Mouse (Mus musculus) C2C12 (cell line): Measurements from ENCODE around the gene Pou2f3. TPM values are rescaled to one million over a fixed set of nuclear protein-coding genes. Genes with fewer than 3 reads are reported as not detected.
A peak's percentile ranks its signal among the peaks of the same experiment; 100 is the strongest.

Source experiments
- H3K27me3 ChIP-seq: one replicate; pipeline ENCODE4 v1.6.1; 2011; ENCODE audit not compliant: control insufficient read depth, insufficient read depth, insufficient read length
- H3K36me3 ChIP-seq: one replicate; pipeline ENCODE4 v1.6.1; 2011; ENCODE audit not compliant: control insufficient read depth, insufficient read depth
- H3K4me3 ChIP-seq: one replicate; pipeline ENCODE4 v1.5.1; 2011; ENCODE audit warnings: mild to moderate bottlenecking, control low read depth; ENCODE audit not compliant: poor library complexity, insufficient read depth, severe bottlenecking
- H3K79me2 ChIP-seq: one replicate; pipeline ENCODE4 v1.6.1; 2011; ENCODE audit not compliant: control insufficient read depth, insufficient read depth
- H3K79me3 ChIP-seq: one replicate; pipeline ENCODE4 v1.6.1; 2011; ENCODE audit warnings: low read depth, control low read depth
- H3ac ChIP-seq: one replicate; pipeline ENCODE3; 2011; ENCODE audit warnings: low read depth; ENCODE audit not compliant: control insufficient read depth, insufficient read length
- CEBPB ChIP-seq: IDR thresholded peaks from one replicate; pipeline ENCODE4 v1.6.1; 2011; ENCODE audit warnings: low read depth, mild to moderate bottlenecking, control low read depth, moderate library complexity
- CTCF ChIP-seq: IDR thresholded peaks from one replicate; pipeline ENCODE4 v1.5.1; 2011; ENCODE audit not compliant: control insufficient read depth, insufficient read depth, insufficient read length
- FOSL1 ChIP-seq: IDR thresholded peaks from one replicate; pipeline ENCODE4 v1.8.0; 2011; ENCODE audit warnings: mild to moderate bottlenecking, low read length; ENCODE audit not compliant: poor library complexity, insufficient read depth, severe bottlenecking
- MAX ChIP-seq: IDR thresholded peaks from one replicate; pipeline ENCODE4 v1.6.1; 2011; ENCODE audit warnings: mild to moderate bottlenecking, control low read depth
- MYOD1 ChIP-seq: IDR thresholded peaks from one replicate; pipeline ENCODE4 v1.6.1; 2011; ENCODE audit warnings: low read depth; ENCODE audit not compliant: control insufficient read depth, insufficient read length
- MYOG ChIP-seq: IDR thresholded peaks from one replicate; pipeline ENCODE4 v1.6.1; 2011; ENCODE audit not compliant: control insufficient read depth, insufficient read length; ENCODE audit errors: extremely low read depth
- USF1 ChIP-seq: IDR thresholded peaks from one replicate; pipeline ENCODE4 v1.6.1; 2011; ENCODE audit warnings: low read depth, mild to moderate bottlenecking, control low read depth, moderate library complexity
- polyA plus RNA-seq: library from polyadenylated mRNA; unstranded; fragments of >200 nt; fragmentation: generic; extraction: Trizol; gene quantifications from one replicate; pipeline ENCODE4 v1.2.1, GENCODE M21; 2012; ENCODE audit warnings: missing spikeins

The Pou2f3 gene
- polyA plus RNA-seq, 1 experiment = not detected

DNA sequence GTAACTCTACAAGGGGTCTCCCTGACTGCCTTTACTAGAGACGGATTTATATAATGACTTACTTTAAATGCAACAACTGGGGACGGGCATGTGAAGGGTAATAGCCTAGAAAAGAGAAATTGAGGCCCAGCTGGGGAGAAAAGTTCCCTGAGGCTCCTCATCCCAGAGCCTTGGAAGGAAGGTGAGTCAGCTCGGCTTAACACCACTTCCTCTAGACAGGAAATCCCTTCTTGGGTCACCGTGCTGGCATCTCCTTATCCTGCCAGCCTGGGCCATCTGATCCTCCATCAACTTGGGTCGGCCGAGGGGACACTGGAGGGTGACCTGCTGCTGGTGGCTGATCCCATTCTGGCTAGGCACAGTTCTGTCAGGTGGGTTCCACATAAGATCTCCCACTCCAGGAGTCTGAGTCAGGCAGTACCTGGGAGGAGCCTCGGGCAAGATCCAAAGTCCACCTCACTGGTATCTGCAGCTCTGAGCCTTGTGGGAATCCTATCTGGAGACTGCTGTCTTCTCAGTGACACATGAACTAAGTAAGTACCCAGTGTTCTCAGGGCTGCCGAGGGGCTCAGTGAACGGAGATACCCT, 16.5 kb upstream of the Pou2f3 start:
- no peak overlapping the region for H3K4me3 ChIP-seq
- no peak overlapping the region for H3ac ChIP-seq
- peaks cover 16% of the 10 kb centered on the region for H3K79me3 ChIP-seq
- H3K79me2 ChIP-seq = peaks cover 67% of the 10 kb centered on the region
- TF ChIP-seq MYOD1 (no peak), FOSL1 (no peak), MYOG (no peak), CEBPB (no peak)
- peaks cover 13% of the 10 kb centered on the region for H3K36me3 ChIP-seq
- H3K27me3 ChIP-seq = no peaks in the 10 kb centered on the region

- peaks cover 23% of the 10 kb centered on the region for H3K36me3 ChIP-seq
- TF ChIP-seq CEBPB (no peak), CTCF (no peak), USF1 (no peak), MYOD1 (no peak), MYOG (no peak), MAX (no peak), FOSL1 (no peak)
These were observed 15.3 kb upstream of the Pou2f3 start for GRCm38 (mm10) chr9:43225481-43225880.

GRCm38 (mm10) chr9:43224771-43225355, 14.7 kb upstream of the Pou2f3 start:
- H3K79me2 ChIP-seq = peaks cover 49% of the 10 kb centered on the region
- H3K27me3 ChIP-seq = no peaks in the 10 kb centered on the region
- peaks cover 25% of the 10 kb centered on the region for H3K36me3 ChIP-seq
- H3K4me3 ChIP-seq = no peak overlapping the region
- no peak overlapping the region for H3ac ChIP-seq
- H3K79me3 ChIP-seq = peaks cover 10% of the 10 kb centered on the region
- TF ChIP-seq CTCF = no peak
- no peak for TF ChIP-seq FOSL1
- TF ChIP-seq USF1 = no peak
- TF ChIP-seq MYOD1 = no peak
- TF ChIP-seq CEBPB = no peak
- TF ChIP-seq MAX = no peak
- no peak for TF ChIP-seq MYOG

More at GRCm38 (mm10) chr9:43225481-43225880, 15.3 kb upstream of the Pou2f3 start:
- Histone ChIP-seq H3ac (no peak overlapping the region), H3K27me3 (no peaks in the 10 kb centered on the region), H3K4me3 (no peak overlapping the region), H3K79me3 (peaks cover 12% of the 10 kb centered on the region), H3K79me2 (peaks cover 56% of the 10 kb centered on the region)

GRCm38 (mm10) chr9:43222429-43222715, 12.2 kb upstream of the Pou2f3 start:
- Histone ChIP-seq H3K79me3 (no peaks in the 10 kb centered on the region), H3ac (no peak overlapping the region), H3K4me3 (no peak overlapping the region), H3K27me3 (no peaks in the 10 kb centered on the region), H3K36me3 (peaks cover 25% of the 10 kb centered on the region), H3K79me2 (peaks cover 24% of the 10 kb centered on the region)
- TF ChIP-seq CEBPB (no peak), FOSL1 (no peak), MYOG (no peak), MYOD1 (no peak), USF1 (no peak), MAX (no peak), CTCF (no peak)

GRCm38 (mm10) chr9:43221643-43222428, 11.7 kb upstream of the Pou2f3 start:
- Histone ChIP-seq H3K4me3 (no peak overlapping the region), H3K79me2 (peaks cover 19% of the 10 kb centered on the region), H3K79me3 (no peaks in the 10 kb centered on the region), H3K36me3 (peaks cover 25% of the 10 kb centered on the region), H3ac (no peak overlapping the region), H3K27me3 (no peaks in the 10 kb centered on the region)
- TF ChIP-seq CTCF = peak; percentile 66
- no peak for TF ChIP-seq CEBPB
